Mouse (Mus musculus) C2C12 (cell line): ENCODE data around the gene Rasgef1b.

Experiments
- CTCF ChIP-seq: IDR thresholded peaks from one replicate; pipeline ENCODE4 v1.5.1; 2011; ENCODE audit not compliant: control insufficient read depth, insufficient read depth, insufficient read length
- USF1 ChIP-seq: IDR thresholded peaks from one replicate; pipeline ENCODE4 v1.6.1; 2011; ENCODE audit warnings: low read depth, mild to moderate bottlenecking, control low read depth, moderate library complexity

GRCm38 (mm10) chr5:99291084-99291830 lies 437.6 kb downstream of the Rasgef1b start:
- no peak for TF ChIP-seq USF1
- no peak for TF ChIP-seq CTCF
